Mouse (Mus musculus) kidney, embryonic 15.5 days (tissue): ENCODE data around the gene Rnf185. TPM values are rescaled to one million over a fixed set of nuclear protein-coding genes. Genes with fewer than 3 reads are reported as not detected.

ENCODE experiments used
- ATAC-seq: fragments of 200-750 bp; cut with Nextera tagmentation; replicated peaks from 2 replicates; pipeline ENCODE4 v1.8.0; 2017; ENCODE audit warnings: moderate TSS enrichment; ENCODE audit not compliant: low FRiP score
- H3K27ac ChIP-seq: fragments of 300-500 bp; sonication (generic); 2 replicates; pipeline ENCODE4 v1.5.1; 2015; ENCODE audit warnings: mild to moderate bottlenecking, inconsistent platforms
- H3K27me3 ChIP-seq: fragments of 300-500 bp; sonication (generic); 2 replicates; pipeline ENCODE4 v1.6.1; 2015; ENCODE audit warnings: inconsistent platforms
- H3K36me3 ChIP-seq: fragments of 300-500 bp; sonication (generic); 2 replicates; pipeline ENCODE4 v1.6.1; 2015; ENCODE audit warnings: inconsistent platforms
- H3K4me1 ChIP-seq: fragments of 300-500 bp; sonication (generic); 2 replicates; pipeline ENCODE4 v1.6.1; 2015; ENCODE audit warnings: inconsistent platforms
- H3K4me2 ChIP-seq: fragments of 300-500 bp; sonication (generic); 2 replicates; pipeline ENCODE4 v1.6.1; 2015; ENCODE audit warnings: moderate library complexity, mild to moderate bottlenecking, inconsistent platforms
- H3K4me3 ChIP-seq: fragments of 300-500 bp; sonication (generic); replicated peaks from 2 replicates; pipeline ENCODE4 v1.5.1; 2015; ENCODE audit warnings: mild to moderate bottlenecking, inconsistent platforms
- H3K9ac ChIP-seq: fragments of 300-500 bp; sonication (generic); 2 replicates; pipeline ENCODE4 v1.6.1; 2015; ENCODE audit warnings: mild to moderate bottlenecking, inconsistent platforms
- H3K9me3 ChIP-seq: fragments of 300-500 bp; sonication (generic); replicated peaks from 2 replicates; pipeline ENCODE4 v1.6.1; 2016; ENCODE audit warnings: inconsistent platforms
- WGBS: fragments of 180-500 bp; shearing (Covaris S2); methylation state at CpG from one replicate; pipeline ENCODE4 v1.1.7; 2015; ENCODE audit warnings: mixed read lengths; 5-methylcytosine and 5-hydroxymethylcytosine counted together
- polyA plus RNA-seq: library from polyadenylated mRNA; unstranded; fragments of >200 nt; fragmentation: Nextera tagmentation; extraction: Ambion mirVana; gene quantifications from 2 replicates; pipeline ENCODE4 v1.2.1, GENCODE M21; 2015

Rnf185 gene
- polyA plus RNA-seq = 35.5 and 37.0 TPM in 2 replicates

DNA sequence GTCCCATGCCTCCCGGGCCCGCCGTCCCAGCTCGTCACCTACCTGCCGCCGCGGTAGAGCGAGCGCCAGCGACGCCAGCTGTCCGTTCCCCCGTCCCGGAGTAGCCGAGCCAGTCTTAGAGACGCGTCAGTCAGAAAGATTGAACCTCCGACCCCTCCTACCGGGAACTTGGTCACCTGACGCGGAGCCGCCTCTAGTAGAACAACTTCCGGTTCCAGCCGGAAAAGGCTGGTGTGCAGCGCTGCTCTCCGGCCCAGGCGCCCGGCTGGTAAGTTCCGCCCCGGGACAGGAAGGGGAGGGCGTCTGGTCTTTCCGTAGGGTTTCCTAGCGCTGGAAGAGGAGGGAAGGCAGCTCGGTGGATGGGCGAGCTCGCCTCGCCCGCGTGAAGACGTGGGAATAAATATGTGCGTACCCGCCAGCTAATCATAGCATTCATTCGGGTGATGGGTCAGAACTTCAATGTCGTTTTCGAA is at the start of gene Rnf185:
Gene Rnf185 (minus strand): TSS at position 197 of the 473 bp plus-strand sequence.
- H3K36me3 ChIP-seq = peaks cover 24% of the 10 kb centered on the region
- peak within 1 kb of the TSS; percentile 71 for H3K4me2 ChIP-seq
- H3K9ac ChIP-seq = peak within 1 kb of the TSS; percentile 71
- peak within 1 kb of the TSS; percentile 90 for H3K27ac ChIP-seq
- under 1% methylated on average over 45 of the region's 45 CpGs for WGBS
- H3K27me3 ChIP-seq = no peaks in the 10 kb centered on the region
- no peaks in the 10 kb centered on the region for H3K9me3 ChIP-seq
- H3K4me1 ChIP-seq = peaks cover 25% of the 10 kb centered on the region
- H3K4me3 ChIP-seq = peak within 1 kb of the TSS; percentile 68
- ATAC-seq = peak; percentile 97

DNA sequence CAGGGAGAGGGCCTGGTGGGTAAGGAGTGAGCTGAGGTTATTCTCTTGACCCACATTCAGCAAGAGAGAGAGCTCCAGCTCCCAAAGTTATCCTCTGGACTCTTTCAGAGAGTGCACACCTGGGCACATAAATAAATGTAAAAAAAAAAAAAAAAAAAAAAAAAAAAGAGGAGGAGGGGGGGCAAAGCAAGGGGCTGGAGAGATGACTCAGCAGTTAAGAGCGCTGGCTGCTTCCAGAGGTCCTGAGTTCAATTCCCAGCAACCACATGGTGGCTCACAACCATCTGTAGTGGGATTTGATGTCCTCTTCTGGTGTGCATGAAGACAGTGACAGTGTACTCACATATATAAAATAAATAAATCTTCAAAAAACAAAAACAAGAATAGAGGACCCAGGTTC is 45.1 kb upstream of the Rnf185 start:
- peaks cover 6% of the 10 kb centered on the region; the same call in 1 of the 2 replicates for H3K4me1 ChIP-seq
- no peaks in the 10 kb centered on the region for H3K36me3 ChIP-seq
- H3K27me3 ChIP-seq = no peaks in the 10 kb centered on the region
- H3K4me3 ChIP-seq = no peak overlapping the region
- no peak overlapping the region for H3K9ac ChIP-seq
- H3K9me3 ChIP-seq = no peaks in the 10 kb centered on the region
- 82% methylated on average over 1 of the region's 1 CpGs for WGBS
- peak overlapping the region; percentile 48; the same call in 1 of the 2 replicates for H3K27ac ChIP-seq
- no peak overlapping the region for H3K4me2 ChIP-seq
- ATAC-seq = no peak

DNA sequence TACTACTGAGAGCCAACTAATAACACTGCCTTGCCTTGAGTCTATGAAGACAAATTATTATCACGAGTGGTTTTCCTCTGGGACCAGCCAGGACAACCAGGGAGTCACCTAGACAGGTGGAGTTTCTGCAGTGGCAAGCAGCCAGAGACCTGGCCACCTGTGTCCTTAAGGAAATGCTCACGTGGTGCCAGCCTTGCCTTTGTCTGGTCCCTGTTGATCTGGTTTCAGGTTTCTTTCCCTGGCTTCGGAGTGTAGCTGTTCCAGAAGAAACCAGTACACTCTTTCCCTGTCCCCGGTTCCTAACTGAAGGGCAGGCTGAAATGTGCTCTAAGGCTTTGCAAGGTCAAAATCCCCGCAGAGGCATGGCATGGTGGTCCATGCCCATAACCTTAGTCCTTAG is 44.6 kb upstream of the Rnf185 start:
- Histone ChIP-seq H3K36me3 (no peaks in the 10 kb centered on the region), H3K9me3 (no peaks in the 10 kb centered on the region), H3K27ac (peak overlapping the region; percentile 48; the same call in 1 of the 2 replicates), H3K27me3 (no peaks in the 10 kb centered on the region), H3K9ac (no peak overlapping the region), H3K4me3 (no peak overlapping the region), H3K4me2 (no peak overlapping the region), H3K4me1 (peaks cover 6% of the 10 kb centered on the region; the same call in 1 of the 2 replicates)
- WGBS = 51% methylated on average over 5 of the region's 5 CpGs
- no peak for ATAC-seq

DNA sequence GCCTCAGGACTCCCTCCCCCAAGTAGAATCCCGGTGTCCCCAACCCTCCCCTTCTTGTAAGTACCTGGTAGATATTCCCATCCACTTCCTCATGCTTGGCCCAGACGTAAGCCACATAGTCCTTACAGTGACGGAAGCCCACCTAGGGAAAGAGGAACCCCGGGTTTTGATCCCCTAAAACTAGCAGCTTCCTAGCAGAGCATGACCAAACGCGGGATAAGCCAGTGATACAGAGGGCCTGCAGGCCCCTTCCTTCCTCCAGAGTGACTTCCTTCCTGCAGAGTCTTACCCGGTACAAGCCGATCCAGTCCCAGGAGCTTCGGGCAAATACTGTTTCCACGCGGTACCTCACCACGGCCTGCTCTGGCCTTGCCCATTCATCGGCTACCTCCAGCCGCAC is 43.3 kb upstream of the Rnf185 start:
- Histone ChIP-seq H3K4me1 (peaks cover 6% of the 10 kb centered on the region; the same call in 1 of the 2 replicates), H3K36me3 (no peaks in the 10 kb centered on the region), H3K9ac (no peak overlapping the region), H3K27ac (no peak overlapping the region), H3K27me3 (no peaks in the 10 kb centered on the region), H3K4me3 (no peak overlapping the region), H3K9me3 (no peaks in the 10 kb centered on the region), H3K4me2 (no peak overlapping the region)
- ATAC-seq = no peak
- 78% methylated on average over 14 of the region's 14 CpGs for WGBS

DNA sequence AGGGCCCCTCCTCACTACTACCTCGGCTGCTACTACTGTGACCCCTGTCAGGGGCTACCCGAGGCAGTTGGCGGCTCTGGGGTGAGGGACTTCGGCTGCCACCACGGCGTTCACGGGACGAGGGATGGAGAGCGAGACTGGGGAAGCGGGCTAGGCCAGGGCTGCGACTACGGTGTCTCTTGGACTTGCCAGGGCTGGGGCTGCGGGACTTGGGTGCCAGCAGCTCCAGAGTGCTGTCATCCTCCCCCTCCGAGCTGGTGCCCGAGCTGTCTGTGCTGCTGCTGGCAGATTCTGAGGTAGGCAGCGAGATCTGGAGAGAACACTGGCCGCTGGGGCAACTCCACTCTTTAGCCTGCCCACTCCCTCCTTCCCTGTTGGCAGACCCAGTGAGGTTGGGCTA is 42.7 kb upstream of the Rnf185 start:
- Histone ChIP-seq H3K27ac (no peak overlapping the region), H3K27me3 (no peaks in the 10 kb centered on the region), H3K9me3 (no peaks in the 10 kb centered on the region), H3K36me3 (no peaks in the 10 kb centered on the region), H3K4me1 (peaks cover 6% of the 10 kb centered on the region; the same call in 1 of the 2 replicates), H3K4me2 (no peak overlapping the region), H3K4me3 (no peak overlapping the region), H3K9ac (no peak overlapping the region)
- WGBS = 79% methylated on average over 17 of the region's 17 CpGs
- no peak for ATAC-seq

DNA sequence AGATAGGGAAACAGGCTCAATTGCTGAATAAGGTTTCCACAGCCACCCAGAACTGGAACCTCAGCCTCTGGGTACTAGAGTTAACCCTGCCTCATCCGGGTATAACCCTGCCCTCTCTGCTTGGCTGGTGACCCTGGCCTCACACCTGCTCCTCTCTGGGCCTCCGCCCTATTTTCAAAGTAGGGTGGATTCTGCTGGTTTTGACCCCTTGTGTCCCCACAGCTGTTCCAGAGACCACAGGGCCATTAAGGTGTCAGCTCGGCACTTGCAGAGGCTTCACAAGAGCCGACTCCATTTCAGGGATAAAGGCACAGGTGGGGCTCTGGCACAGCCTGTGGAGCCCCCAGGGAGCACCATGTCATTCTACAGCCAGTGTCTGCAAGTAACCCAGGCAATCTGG is 40.6 kb upstream of the Rnf185 start:
- H3K9ac ChIP-seq = no peak overlapping the region
- no peak for ATAC-seq
- WGBS = 53% methylated on average over 4 of the region's 4 CpGs

DNA sequence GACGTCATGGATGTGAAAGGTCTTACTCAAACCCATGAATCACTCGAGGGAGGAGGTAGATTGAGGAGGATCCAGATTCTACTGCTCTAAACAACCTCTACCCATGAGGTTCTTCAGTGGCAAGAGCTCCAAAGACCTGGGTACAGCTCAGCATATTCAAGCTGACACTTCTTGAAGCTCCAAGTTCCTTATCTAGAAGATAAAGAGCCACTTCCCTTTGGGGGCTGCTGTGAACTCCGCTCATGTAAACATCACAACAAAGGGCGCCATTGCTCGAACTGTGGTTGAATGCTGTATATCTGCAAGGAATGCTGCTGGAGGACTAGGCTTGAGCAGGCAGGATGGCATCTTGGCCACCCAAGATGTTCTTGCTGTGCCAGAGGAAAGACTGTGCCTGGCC is 36.9 kb upstream of the Rnf185 start:
- whole genome bisulfite sequencing = 86% methylated on average over 5 of the region's 5 CpGs
- Histone ChIP-seq H3K4me1 (peaks cover 5% of the 10 kb centered on the region; the same call in 1 of the 2 replicates), H3K9ac (no peak overlapping the region), H3K9me3 (no peaks in the 10 kb centered on the region), H3K4me2 (no peak overlapping the region), H3K36me3 (no peaks in the 10 kb centered on the region), H3K27me3 (no peaks in the 10 kb centered on the region), H3K4me3 (no peak overlapping the region), H3K27ac (no peak overlapping the region)
- no peak for ATAC-seq

More for the DNA sequence above, 40.6 kb upstream of the Rnf185 start:
- H3K27me3 ChIP-seq = no peaks in the 10 kb centered on the region
- no peak overlapping the region for H3K4me2 ChIP-seq
- H3K4me1 ChIP-seq = peaks cover 11% of the 10 kb centered on the region; the same call in 1 of the 2 replicates
- no peak overlapping the region for H3K4me3 ChIP-seq
- H3K36me3 ChIP-seq = no peaks in the 10 kb centered on the region
- no peaks in the 10 kb centered on the region for H3K9me3 ChIP-seq
- no peak overlapping the region for H3K27ac ChIP-seq

DNA sequence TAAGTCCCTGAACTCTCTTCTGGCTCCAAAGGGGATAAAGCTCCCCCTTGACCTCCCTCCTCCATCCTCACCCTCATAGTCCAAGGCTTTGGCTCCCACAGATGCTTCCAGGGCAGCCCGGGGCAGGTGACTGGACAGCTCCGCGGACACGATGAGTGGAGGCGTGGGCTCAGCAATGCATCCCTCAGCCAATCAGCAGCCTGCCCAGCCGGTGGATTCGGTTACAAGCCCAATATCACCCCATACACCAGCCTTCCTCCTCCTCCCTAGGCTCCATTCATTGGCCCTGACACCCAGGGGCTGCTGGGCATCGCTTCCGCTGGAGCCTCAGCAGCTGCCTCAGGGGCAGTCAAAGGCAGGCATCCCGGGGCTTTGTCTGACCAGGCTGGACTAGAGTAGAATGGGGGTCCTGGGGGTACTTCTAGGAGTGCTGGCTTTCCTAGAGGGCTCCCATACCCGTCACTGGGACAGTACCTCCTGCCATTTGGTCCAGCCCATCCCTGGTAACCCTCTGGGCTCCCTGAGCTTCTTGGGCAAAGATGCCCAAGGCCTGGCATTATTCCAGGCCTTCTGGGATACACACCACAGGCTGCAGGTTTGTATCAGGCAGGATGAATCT is 35.9 kb upstream of the Rnf185 start, which contains the start of gene Pla2g3:
Gene Pla2g3 (plus strand): TSS at position 333 of the 619 bp plus-strand sequence.
- no peak within 1 kb of the TSS for H3K27ac ChIP-seq
- no peaks in the 10 kb centered on the region for H3K9me3 ChIP-seq
- ATAC-seq = peak; percentile 54; the same call in 1 of the 2 replicates
- H3K4me3 ChIP-seq = no peak within 1 kb of the TSS
- no peak within 1 kb of the TSS for H3K9ac ChIP-seq
- 9% methylated on average over 11 of the region's 11 CpGs for WGBS
- peaks cover 5% of the 10 kb centered on the region; the same call in 1 of the 2 replicates for H3K4me1 ChIP-seq
- H3K4me2 ChIP-seq = peak within 1 kb of the TSS; percentile 30
- H3K27me3 ChIP-seq = no peaks in the 10 kb centered on the region
- H3K36me3 ChIP-seq = no peaks in the 10 kb centered on the region

DNA sequence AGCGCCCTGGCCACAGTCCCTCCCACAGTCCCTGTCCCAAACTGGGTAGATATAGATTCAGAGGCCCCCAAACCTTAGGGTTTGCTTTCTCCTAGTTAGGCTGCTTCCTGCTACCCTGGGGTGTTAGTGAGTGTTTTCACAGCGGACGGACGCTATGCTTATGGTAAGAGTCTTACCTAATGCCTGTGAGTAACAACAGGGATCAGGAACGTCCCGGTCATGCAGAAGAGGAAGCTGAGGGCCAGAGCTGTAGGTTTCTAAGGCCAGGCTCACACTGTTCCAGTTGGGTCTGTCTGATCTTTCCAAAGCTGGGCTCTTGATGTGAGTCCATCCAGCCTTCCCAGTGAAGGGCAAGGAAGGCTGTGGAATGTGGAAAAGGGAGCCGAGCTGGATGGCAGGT is 34.2 kb upstream of the Rnf185 start:
- WGBS = 73% methylated on average over 7 of the region's 7 CpGs
- Histone ChIP-seq H3K36me3 (no peaks in the 10 kb centered on the region), H3K4me2 (no peak overlapping the region), H3K27ac (no peak overlapping the region), H3K9me3 (no peaks in the 10 kb centered on the region), H3K4me1 (peaks cover 5% of the 10 kb centered on the region; the same call in 1 of the 2 replicates), H3K27me3 (no peaks in the 10 kb centered on the region), H3K4me3 (no peak overlapping the region), H3K9ac (no peak overlapping the region)
- ATAC-seq = no peak

DNA sequence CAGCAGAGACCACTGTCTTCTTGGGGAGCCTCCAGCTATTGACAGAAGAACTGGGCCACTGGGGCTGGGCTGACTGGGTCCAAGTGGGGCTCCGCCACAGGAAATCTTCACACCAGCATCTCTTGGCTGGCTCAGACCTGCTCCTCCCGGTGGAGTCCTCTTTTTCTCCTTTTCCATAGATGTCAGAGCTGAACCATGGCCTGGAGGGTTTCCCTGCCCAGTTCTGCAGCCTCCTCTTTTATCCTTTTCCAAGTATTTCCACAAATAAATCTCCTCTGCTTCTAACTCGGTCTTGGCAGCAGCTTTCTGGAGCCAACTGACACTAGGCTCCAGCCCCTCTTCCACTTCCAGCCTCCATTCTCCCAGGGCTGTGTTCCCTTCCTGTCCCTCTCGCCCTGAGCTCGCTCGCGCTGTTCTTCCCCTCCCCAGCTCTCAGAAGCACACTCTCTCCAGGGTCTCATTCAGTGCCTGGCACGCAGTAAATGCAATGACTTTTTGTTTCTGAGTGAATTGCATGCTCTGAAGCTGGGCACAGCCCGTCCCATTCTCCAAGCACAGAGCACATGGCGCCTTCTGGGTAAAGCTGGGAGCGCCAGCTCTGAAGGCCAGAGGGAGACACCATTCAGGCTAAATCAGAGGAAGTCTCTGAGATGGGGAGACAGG is 31.9 kb upstream of the Rnf185 start:
- 56% methylated on average over 11 of the region's 11 CpGs for WGBS
- no peak for ATAC-seq
- H3K9me3 ChIP-seq = no peaks in the 10 kb centered on the region
- no peaks in the 10 kb centered on the region for H3K27me3 ChIP-seq
- H3K36me3 ChIP-seq = no peaks in the 10 kb centered on the region
- H3K4me1 ChIP-seq = peaks cover 5% of the 10 kb centered on the region; the same call in 1 of the 2 replicates
- 0 out of 2 replicates have a peak overlapping the region, but pooled peaks have one; percentile 18 for H3K27ac ChIP-seq
- no peak overlapping the region for H3K4me3 ChIP-seq
- no peak overlapping the region for H3K4me2 ChIP-seq
- H3K9ac ChIP-seq = no peak overlapping the region

DNA sequence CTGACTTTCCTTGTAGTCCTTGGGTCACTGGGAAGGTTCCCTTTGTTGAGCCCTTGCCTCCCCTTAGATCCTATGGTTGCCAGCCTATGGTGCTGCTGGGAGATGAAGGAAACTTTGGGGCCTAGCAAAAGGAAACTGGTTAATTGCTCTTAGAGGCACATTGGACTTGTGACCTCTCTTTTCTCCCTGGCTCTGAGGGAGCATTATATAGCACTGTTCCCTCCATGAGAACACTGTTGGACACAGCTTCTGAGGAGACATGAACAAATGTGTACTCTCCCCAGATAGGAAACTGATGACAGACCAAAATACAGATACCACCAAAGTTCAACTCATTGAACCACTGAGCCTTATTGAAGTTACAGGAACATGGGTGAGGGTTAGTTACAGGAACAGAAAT is 23.3 kb upstream of the Rnf185 start:
- Histone ChIP-seq H3K36me3 (no peaks in the 10 kb centered on the region), H3K4me3 (no peak overlapping the region), H3K4me2 (no peak overlapping the region), H3K9ac (no peak overlapping the region), H3K27me3 (no peaks in the 10 kb centered on the region), H3K4me1 (no peaks in the 10 kb centered on the region), H3K9me3 (no peaks in the 10 kb centered on the region), H3K27ac (no peak overlapping the region)
- no peak for ATAC-seq

DNA sequence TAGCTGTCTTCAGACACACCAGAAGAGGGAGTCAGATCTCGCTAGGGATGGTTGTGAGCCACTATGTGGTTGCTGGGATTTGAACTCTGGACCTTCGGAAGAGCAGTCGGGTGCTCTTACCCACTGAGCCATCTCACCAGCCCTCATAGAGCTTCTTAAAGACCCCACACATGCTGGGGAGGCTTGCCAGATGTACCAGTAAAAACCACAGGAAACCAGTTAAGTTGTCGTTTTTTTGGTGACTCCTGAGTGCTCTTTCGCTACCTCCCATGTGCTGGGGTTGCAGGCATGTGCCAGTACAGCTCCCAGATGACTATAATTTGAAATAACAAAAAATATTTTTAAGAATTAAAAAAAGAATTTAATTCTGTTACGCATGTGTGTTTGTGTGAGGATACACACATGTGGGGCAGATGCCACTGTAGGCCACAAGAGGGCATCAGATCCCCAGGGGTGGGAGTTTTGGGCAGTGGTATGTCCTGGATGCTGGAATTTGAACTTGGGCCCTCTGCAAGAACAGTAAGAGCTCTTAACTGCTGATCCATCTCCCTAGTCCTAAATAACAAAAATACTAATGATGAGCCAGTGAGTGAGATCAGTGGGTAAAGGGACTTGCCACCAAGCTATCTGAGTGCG is 22.4 kb upstream of the Rnf185 start:
- Histone ChIP-seq H3K27ac (no peak overlapping the region), H3K36me3 (no peaks in the 10 kb centered on the region), H3K4me3 (no peak overlapping the region), H3K27me3 (no peaks in the 10 kb centered on the region), H3K9ac (no peak overlapping the region), H3K4me2 (no peak overlapping the region), H3K9me3 (no peaks in the 10 kb centered on the region), H3K4me1 (no peaks in the 10 kb centered on the region)
- no peak for ATAC-seq
- 90% methylated on average over 7 of the region's 7 CpGs for WGBS
